Mouse (Mus musculus): ENCODE results near the gene Hexdc. TPM values are rescaled to one million over a fixed set of nuclear protein-coding genes. Genes with fewer than 3 reads are reported as not detected.

Hexdc gene
- polyA plus RNA-seq (2014; fragmentation: Illumina TruSeq; extraction: RNeasy Lipid Tissue Mini Kit (QIAGEN cat#74804); ENCODE audit: low read depth, low replicate concordance): 11.2 TPM

GRCm38 (mm10) chr11:121204161-121205006 lies at the start of gene Hexdc, which contains the start of gene Ogfod3:
Gene Hexdc, plus strand, starts transcription at chr11:121204433.
Gene Ogfod3, minus strand, starts transcription at chr11:121204711.

GRCm38 (mm10) chr11:121159971-121160370 lies 44.3 kb upstream of the Hexdc start, which contains the start of gene Uts2r:
Gene Uts2r, plus strand, starts transcription at chr11:121160271.

GRCm38 (mm10) chr11:121229018-121229439 lies 24.8 kb downstream of the Hexdc start, which contains the start of gene Cybc1:
Gene Cybc1, minus strand, starts transcription at chr11:121229322.

GRCm38 (mm10) chr11:121236564-121237344 lies 32.5 kb downstream of the Hexdc start, which contains the start of gene Narf:
Gene Narf, plus strand, starts transcription at chr11:121237253.

GRCm38 (mm10) chr11:121259160-121260100 lies 55.2 kb downstream of the Hexdc start, which contains the start of gene Foxk2:
Gene Foxk2, plus strand, starts transcription at chr11:121259990.

Other genes with a start within 250 kb of the Hexdc start
- gene Csnk1d, start 213.1 kb upstream of the Hexdc start, polyA plus RNA-seq (2014; fragmentation: Illumina TruSeq; extraction: RNeasy Lipid Tissue Mini Kit (QIAGEN cat#74804); ENCODE audit: low read depth, low replicate concordance): 69.7 TPM
- not detected for gene Cd7, start 165.0 kb upstream of the Hexdc start, polyA plus RNA-seq (2014; fragmentation: Illumina TruSeq; extraction: RNeasy Lipid Tissue Mini Kit (QIAGEN cat#74804); ENCODE audit: low read depth, low replicate concordance)
- gene Sectm1b, start 140.9 kb upstream of the Hexdc start, polyA plus RNA-seq (2014; fragmentation: Illumina TruSeq; extraction: RNeasy Lipid Tissue Mini Kit (QIAGEN cat#74804); ENCODE audit: low read depth, low replicate concordance): 278 TPM
- gene Sectm1a, start 123.2 kb upstream of the Hexdc start, polyA plus RNA-seq (2014; fragmentation: Illumina TruSeq; extraction: RNeasy Lipid Tissue Mini Kit (QIAGEN cat#74804); ENCODE audit: low read depth, low replicate concordance): 6.2 TPM
- not detected for gene Tex19.2, start 85.8 kb upstream of the Hexdc start, polyA plus RNA-seq (2014; fragmentation: Illumina TruSeq; extraction: RNeasy Lipid Tissue Mini Kit (QIAGEN cat#74804); ENCODE audit: low read depth, low replicate concordance)
- gene Tex19.1, start 58.3 kb upstream of the Hexdc start, polyA plus RNA-seq (2014; fragmentation: Illumina TruSeq; extraction: RNeasy Lipid Tissue Mini Kit (QIAGEN cat#74804); ENCODE audit: low read depth, low replicate concordance): not detected
- gene Uts2r, start 44.2 kb upstream of the Hexdc start, polyA plus RNA-seq (2014; fragmentation: Illumina TruSeq; extraction: RNeasy Lipid Tissue Mini Kit (QIAGEN cat#74804); ENCODE audit: low read depth, low replicate concordance): not detected
- 2.3 TPM for gene Ogfod3, start 278 bp downstream of the Hexdc start, polyA plus RNA-seq (2014; fragmentation: Illumina TruSeq; extraction: RNeasy Lipid Tissue Mini Kit (QIAGEN cat#74804); ENCODE audit: low read depth, low replicate concordance)
- 13.2 TPM for gene Cybc1, start 24.9 kb downstream of the Hexdc start, polyA plus RNA-seq (2014; fragmentation: Illumina TruSeq; extraction: RNeasy Lipid Tissue Mini Kit (QIAGEN cat#74804); ENCODE audit: low read depth, low replicate concordance)
- 26.2 TPM for gene Narf, start 32.8 kb downstream of the Hexdc start, polyA plus RNA-seq (2014; fragmentation: Illumina TruSeq; extraction: RNeasy Lipid Tissue Mini Kit (QIAGEN cat#74804); ENCODE audit: low read depth, low replicate concordance)
- 12.0 TPM for gene Foxk2, start 55.6 kb downstream of the Hexdc start, polyA plus RNA-seq (2014; fragmentation: Illumina TruSeq; extraction: RNeasy Lipid Tissue Mini Kit (QIAGEN cat#74804); ENCODE audit: low read depth, low replicate concordance)
- gene Wdr45b, start 150.0 kb downstream of the Hexdc start, polyA plus RNA-seq (2014; fragmentation: Illumina TruSeq; extraction: RNeasy Lipid Tissue Mini Kit (QIAGEN cat#74804); ENCODE audit: low read depth, low replicate concordance): 65.0 TPM
- gene Rab40b, start 183.8 kb downstream of the Hexdc start, polyA plus RNA-seq (2014; fragmentation: Illumina TruSeq; extraction: RNeasy Lipid Tissue Mini Kit (QIAGEN cat#74804); ENCODE audit: low read depth, low replicate concordance): 2.1 TPM
- 9.4 TPM for gene Fn3krp, start 217.0 kb downstream of the Hexdc start, polyA plus RNA-seq (2014; fragmentation: Illumina TruSeq; extraction: RNeasy Lipid Tissue Mini Kit (QIAGEN cat#74804); ENCODE audit: low read depth, low replicate concordance)
- 2.0 TPM for gene Fn3k, start 230.5 kb downstream of the Hexdc start, polyA plus RNA-seq (2014; fragmentation: Illumina TruSeq; extraction: RNeasy Lipid Tissue Mini Kit (QIAGEN cat#74804); ENCODE audit: low read depth, low replicate concordance)
- gene Tbcd, start 247.5 kb downstream of the Hexdc start, polyA plus RNA-seq (2014; fragmentation: Illumina TruSeq; extraction: RNeasy Lipid Tissue Mini Kit (QIAGEN cat#74804); ENCODE audit: low read depth, low replicate concordance): 26.4 TPM

Data from sigmoid colon, adult 10 weeks (tissue).